Mouse (Mus musculus) adrenal gland, postnatal 4 days (tissue): Measurements from ENCODE around the gene Kif26a. TPM values are rescaled to one million over a fixed set of nuclear protein-coding genes. Genes with fewer than 3 reads are reported as not detected.

ENCODE experiments used
- DNase-seq, 2 experiments: peaks; one replicate each; pipeline ENCODE4 v3.0.0; 2021 to 2022; ENCODE audit warnings: low spot score in 2 of 2, mixed read lengths in 2 of 2
- microRNA-seq: library from miRNA; unstranded; fragments of <30 nt; microRNA quantifications from one replicate; pipeline ENCODE4 v1.2.0, GENCODE M21; 2021
- total RNA-seq, 2 experiments: library from RNA; stranded (reverse); gene quantifications; 2 replicates each; pipeline ENCODE4 v1.2.3; 2021

The Kif26a gene
- total RNA-seq, 2 experiments from 2014 or later = 38.1 to 39.2 TPM

- DNase-seq = no peak
Observed at GRCm38 (mm10) chr12:112215545-112215944, 69.5 kb downstream of the Kif26a start.

GRCm38 (mm10) chr12:112217021-112217420 lies 71.0 kb downstream of the Kif26a start:
- no peak for DNase-seq

- no peak for DNase-seq
Observed at GRCm38 (mm10) chr12:112217681-112218080, 71.7 kb downstream of the Kif26a start.

- DNase-seq = no peak
Observed at GRCm38 (mm10) chr12:112221290-112221689, 75.3 kb downstream of the Kif26a start.

- no peak for DNase-seq
Observed at GRCm38 (mm10) chr12:112221754-112222439, 75.9 kb downstream of the Kif26a start.

GRCm38 (mm10) chr12:112223721-112224337 lies 77.8 kb downstream of the Kif26a start:
- no peak for DNase-seq

- DNase-seq = no peak
Observed at GRCm38 (mm10) chr12:112226238-112226637, 80.2 kb downstream of the Kif26a start.

- DNase-seq = no peak
Observed at GRCm38 (mm10) chr12:112226656-112227055, 80.6 kb downstream of the Kif26a start.

GRCm38 (mm10) chr12:112229084-112229483 lies 83.1 kb downstream of the Kif26a start:
- DNase-seq = no peak

GRCm38 (mm10) chr12:112230196-112230595 lies 84.2 kb downstream of the Kif26a start:
- no peak for DNase-seq

Small RNAs within 50 kb of the gene (microRNA-seq; reads per million reads assigned to microRNA genes)
- gene Mir203 (593 reads per million, percentile 68 among the genes with 10 or more reads in this experiment), gene Mir3073a (not detected), gene Mir3073b (not detected)

Other genes with a start within 250 kb of the Kif26a start
- gene Ppp1r13b, start 238.1 kb upstream of the Kif26a start, total RNA-seq = 10 to 100 TPM; 26.7 to 30.5 TPM
- gene Atp5mpl, start 179.2 kb upstream of the Kif26a start, total RNA-seq = 100 to 1,000 TPM; 402 to 432 TPM
- gene Tdrd9, start 174.6 kb upstream of the Kif26a start, total RNA-seq = under 1 TPM; 0.34 to 0.40 TPM
- gene Rd3l, start 164.9 kb upstream of the Kif26a start, total RNA-seq = not detected
- 1 to 10 TPM; 1.6 to 3.5 TPM for gene Aspg, start 39.5 kb upstream of the Kif26a start, total RNA-seq